Mouse (Mus musculus): ENCODE data around the gene Cisd3. TPM values are rescaled to one million over a fixed set of nuclear protein-coding genes. Genes with fewer than 3 reads are reported as not detected.

Cisd3 gene
- total RNA-seq, 1 experiment from 2014 or later, result 13.5 TPM

DNA sequence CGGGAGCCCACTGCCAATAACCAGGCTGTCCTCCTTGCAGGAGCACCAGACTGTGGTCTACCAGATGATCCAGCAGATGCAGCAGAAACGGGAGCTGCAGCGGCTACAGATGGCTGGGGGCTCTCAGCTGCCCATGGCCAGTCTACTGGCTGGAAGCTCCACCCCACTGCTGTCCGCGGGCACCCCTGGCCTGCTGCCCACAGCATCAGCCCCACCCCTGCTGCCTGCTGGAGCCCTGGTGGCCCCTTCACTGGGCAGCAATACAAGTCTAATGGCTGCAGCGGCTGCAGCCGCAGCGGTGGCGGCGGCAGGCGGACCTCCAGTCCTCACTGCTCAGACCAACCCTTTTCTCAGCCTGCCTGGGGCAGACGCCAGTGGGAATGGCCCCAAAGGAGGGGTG lies 5.2 kb upstream of the Cisd3 start:
- ATAC-seq (ENCODE audit: extremely low read depth, insufficient number of reproducible peaks, low FRiP score, poor library complexity, severe bottlenecking), result no peak

DNA sequence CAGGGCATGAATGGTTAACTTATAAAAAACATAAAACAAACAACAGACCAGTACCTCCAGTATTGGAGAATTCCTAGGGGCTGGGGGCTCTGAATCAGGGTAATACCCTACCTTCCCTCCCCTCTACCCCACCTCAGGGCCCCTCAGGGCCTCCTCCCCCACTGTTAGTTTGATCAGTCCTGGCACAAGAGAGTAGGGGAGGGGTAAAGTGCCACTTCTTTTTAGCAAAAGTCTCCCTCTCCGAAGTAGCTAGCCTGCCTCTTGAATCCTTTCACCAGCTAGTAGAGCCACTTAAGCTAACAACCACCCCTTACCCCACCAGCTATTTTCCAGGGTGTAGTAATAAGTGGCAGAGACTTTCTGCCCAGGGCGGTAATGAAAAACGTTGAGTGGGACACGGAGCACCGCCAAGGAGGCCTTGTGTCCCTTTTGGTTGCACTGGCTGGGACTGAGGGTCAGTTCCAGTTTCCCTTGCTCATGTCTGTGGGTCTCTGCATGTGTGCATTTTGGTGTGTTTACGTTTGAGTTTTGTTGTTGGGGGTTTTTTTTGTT lies 3.0 kb upstream of the Cisd3 start:
- ATAC-seq (ENCODE audit: extremely low read depth, insufficient number of reproducible peaks, low FRiP score, poor library complexity, severe bottlenecking), result no peak

DNA sequence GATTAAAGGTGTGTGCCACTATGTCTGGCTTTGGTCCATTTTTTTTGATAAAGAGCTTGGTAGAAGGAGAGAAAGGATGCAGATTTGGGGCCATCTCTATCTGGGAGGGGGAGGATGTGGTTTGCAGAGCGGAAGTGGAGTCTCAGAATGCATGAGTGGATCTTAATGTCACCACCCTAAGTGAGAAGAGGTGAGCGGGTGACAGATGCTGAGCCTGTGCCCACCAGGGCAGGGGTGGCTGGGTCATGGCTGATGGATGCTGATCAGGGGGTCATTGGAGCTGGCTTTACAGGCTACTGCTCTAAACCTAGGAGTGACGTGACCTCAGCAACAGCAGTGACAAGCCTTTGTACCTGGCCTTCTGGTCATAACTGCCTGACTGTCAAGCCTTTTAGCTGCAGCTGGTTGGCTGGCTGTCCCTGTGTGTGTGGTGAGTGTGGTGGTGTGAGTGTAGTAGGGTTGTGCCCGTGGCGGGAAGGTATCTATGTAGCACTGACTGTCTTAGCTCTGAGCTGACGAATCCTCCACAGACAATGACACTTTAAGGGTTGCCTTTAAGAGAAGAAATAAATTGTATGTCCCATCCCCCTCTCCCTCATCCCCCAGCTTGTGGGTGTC lies 1.5 kb upstream of the Cisd3 start:
- ATAC-seq (ENCODE audit: extremely low read depth, insufficient number of reproducible peaks, low FRiP score, poor library complexity, severe bottlenecking), result peak; percentile 66

DNA sequence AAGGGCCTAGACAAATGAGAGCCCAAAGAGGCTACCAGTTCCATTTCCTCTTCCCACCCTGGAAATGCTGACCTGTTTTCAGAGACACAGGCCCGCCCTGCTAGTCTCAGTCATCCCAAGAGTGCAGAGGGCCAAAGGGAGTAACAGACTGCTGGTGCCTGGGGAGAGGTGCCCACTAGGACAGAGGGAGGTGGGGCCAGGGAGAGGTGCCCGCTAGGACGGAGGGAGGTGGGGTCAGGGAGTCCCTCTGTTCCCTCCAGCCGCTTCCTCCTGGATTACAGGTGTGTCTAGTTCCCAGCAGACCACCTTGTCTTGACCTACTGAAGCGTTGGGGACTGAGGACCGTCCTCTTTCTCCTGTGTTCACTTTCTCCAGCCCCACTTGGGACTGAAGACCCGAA lies 860 bp upstream of the Cisd3 start:
- ATAC-seq (ENCODE audit: extremely low read depth, insufficient number of reproducible peaks, low FRiP score, poor library complexity, severe bottlenecking), result no peak

DNA sequence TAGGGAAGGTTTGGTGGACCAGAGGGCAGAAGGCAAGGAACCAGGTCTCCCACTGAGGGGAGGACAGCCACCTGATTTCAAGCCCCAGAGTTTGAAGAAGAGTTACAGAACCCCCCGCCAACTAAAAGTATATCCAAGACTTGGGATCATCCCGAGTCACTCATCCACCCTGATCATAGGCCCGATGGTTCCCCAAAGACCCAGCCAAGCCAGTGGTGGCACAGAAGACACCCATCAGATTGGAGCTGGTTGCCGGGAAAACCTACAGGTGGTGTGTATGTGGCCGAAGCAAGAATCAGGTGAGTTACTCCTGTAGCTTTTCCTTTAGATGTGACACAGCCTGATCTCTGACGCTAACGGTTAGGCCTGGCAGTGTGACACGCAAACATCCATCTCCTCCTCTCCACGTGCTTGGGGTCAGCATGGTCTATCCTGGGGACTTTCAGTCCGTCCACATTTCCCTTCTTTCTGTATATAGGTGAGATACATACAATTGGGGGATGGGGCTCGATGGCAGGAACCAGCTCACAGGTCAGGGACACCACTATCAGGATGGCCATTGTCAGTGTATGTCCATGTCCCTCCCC lies 789 bp downstream of the Cisd3 start:
- no peak for ATAC-seq (ENCODE audit: extremely low read depth, insufficient number of reproducible peaks, low FRiP score, poor library complexity, severe bottlenecking)

DNA sequence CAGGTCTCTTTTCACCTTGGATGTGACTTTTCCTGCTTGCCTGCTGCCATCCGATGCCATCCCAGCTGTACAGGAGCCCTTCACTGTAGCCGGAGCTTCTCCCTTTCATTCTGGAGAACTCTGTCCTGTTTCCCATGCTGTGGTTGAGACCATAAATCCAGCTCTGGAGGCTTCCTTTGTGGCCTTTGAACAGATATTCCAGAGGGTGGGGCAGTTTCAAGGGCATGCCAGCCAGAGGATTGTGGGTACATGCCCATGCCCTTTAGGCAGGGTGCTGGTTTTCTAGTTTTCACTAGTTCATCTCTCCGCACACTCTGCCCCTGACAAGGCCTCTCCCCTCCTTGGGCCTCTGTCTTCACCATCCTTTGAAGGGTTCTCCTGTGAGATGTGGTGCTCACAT lies 1.4 kb downstream of the Cisd3 start:
- no peak for ATAC-seq (ENCODE audit: extremely low read depth, insufficient number of reproducible peaks, low FRiP score, poor library complexity, severe bottlenecking)

DNA sequence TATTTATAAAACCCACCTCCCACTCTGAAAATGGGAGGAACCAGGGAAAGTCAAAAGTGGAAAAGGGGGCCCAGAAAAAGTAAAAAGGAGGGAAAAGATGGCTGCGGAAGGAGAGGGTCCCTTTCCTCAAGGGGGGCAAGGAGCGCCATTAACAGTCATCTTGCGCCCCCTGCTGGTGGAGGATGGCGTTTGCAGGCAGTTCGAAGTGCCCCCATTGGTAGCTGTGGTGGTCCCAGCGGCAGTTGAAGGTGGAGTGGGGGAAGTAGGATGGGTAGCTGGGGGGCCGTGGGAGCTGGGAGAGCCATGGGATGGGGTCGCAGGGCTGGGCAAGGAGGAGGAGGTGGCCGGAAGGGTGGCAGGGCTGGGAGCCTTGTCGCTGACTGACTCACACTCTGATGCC lies 4.2 kb downstream of the Cisd3 start:
- no peak for ATAC-seq (ENCODE audit: extremely low read depth, insufficient number of reproducible peaks, low FRiP score, poor library complexity, severe bottlenecking)

DNA sequence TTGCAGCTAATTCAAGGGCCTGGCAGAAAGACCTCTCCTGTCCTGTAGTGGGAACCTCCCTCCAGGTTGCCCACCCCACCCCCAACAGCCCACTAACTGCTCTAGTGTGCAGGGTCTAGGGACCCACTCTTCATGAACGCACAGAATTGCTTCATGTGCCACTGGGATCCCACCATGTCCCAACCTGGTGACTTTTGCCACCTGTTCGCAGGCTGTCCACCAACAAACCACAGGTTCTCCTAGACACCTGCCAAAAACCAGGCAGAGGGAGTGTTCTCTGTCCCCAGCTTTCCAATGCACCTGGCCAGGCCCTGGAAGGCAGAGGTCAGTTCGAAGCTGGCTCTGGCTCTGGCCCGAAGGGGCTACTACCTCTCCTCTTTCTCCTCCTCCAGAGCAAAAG lies 8.8 kb downstream of the Cisd3 start:
- no peak for ATAC-seq (ENCODE audit: extremely low read depth, insufficient number of reproducible peaks, low FRiP score, poor library complexity, severe bottlenecking)

DNA sequence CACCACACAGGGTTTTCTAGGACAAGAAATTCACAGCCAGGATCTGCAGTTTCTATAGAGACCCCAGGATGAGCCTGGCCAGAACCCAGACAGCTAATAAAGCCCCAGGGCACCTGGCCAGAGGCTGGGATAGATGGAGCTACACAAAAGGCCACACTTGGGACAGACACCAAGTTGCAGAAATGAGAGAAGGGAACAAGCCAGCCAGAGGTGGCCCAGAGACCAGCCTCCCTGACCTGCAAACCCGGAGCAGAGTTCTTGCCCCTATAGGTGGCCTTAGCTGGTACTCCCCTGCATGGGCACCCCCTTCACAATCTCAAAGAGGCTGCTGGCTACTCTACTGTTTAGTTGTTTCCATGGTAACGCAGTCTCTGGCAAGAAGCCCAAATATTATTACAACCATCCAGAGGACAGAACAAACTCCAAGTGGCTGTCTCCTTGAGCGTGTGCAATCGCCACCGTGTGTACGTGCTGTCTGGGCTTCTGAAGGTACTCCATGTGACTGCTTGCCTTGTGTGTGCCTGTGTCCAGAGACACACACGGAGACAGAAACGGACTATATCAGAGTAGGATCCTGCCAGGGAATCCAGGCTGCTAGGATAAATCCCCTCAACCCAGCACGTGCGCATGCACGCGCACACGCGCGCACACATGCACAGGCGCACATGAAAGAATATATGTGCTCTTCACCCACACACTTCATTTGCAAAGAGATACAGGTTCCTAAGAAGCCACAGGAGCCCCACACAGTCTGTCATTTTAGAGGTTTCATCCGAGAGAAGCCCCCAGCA lies 9.5 kb downstream of the Cisd3 start:
- no peak for ATAC-seq (ENCODE audit: extremely low read depth, insufficient number of reproducible peaks, low FRiP score, poor library complexity, severe bottlenecking)

DNA sequence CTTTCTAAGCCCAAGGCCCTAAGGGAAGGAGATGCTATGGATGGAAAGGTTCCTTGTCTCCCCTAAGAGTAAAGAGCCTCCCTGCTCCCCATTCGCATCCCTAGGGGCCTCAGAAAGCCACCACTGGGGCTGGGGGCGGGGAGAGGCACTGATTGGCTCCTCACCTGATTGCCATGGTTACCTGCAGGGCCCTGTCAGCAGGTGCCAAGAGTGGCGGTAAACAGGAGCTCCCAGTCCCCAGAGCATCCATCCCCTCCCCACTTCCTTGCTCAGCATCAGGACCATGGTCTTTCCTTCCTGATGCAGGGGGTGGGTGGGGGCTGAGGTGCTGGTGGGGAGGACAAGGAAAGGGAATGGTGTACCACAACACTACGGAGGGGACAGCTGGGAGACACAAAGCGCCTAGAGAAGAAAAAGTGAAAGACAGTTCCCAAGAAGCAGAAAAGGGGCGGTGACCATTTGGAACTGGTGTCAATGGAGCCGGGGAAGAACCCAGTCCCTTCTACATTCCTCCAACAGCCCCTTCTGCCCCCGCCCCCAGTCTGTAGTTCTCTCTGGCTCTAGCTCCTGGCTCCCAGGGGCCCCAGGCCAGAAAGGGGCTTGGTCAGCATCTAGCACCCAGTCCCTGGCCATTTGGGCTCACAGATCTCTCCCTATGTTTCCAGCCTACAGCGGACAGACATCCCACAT lies 10.2 kb downstream of the Cisd3 start:
- ATAC-seq (ENCODE audit: extremely low read depth, insufficient number of reproducible peaks, low FRiP score, poor library complexity, severe bottlenecking), result no peak

DNA sequence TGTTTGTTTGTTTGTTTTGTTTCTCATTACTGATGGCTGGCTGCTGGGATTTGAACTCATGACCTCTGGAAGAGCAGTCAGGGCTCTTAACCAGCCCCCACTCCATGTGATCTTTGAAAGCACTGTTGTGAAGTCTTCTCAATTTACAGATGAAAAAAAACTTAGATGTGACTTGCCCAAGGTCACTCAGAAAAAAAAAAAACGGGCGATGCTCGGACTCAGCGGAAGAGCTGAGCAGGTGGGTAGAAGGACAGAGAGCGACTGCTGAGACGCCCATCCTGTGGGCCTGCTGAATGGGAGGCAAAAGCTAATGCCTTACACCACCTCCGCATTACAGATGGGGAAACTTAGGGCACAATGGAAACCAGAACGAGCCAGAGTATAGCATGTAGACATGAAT lies 11.0 kb downstream of the Cisd3 start:
- no peak for ATAC-seq (ENCODE audit: extremely low read depth, insufficient number of reproducible peaks, low FRiP score, poor library complexity, severe bottlenecking)

DNA sequence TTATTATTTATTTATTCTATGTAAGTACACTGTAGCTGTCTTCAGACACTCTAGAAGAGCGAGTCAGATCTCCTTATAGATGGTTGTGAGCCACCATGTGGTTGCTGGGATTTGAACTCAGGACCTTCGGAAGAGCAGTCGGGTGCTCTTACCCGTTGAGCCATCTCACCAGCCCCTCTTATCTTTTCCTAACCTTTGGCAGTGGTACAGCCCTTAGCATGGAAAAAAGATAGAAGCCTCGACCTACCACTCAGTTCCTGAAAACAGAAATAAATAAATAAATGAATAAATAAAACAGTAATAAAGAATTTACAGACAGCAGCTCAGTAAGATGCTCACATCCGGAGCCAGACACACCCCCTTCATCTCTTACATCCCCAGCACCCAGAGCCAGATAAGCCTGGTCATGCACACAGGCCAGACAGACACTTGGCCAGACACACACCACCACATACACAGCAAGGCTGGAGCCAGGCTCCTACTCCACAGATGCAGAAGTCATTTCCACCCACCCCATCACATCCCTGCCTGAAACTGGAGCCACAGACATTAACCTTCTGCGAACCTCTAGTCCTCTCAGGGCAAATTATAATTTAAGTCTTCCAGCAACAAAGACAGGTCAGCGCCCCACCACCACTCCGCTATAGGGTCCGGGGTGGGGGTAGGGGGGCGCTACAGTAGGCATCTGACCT lies 11.7 kb downstream of the Cisd3 start:
- ATAC-seq (ENCODE audit: extremely low read depth, insufficient number of reproducible peaks, low FRiP score, poor library complexity, severe bottlenecking), result no peak

DNA sequence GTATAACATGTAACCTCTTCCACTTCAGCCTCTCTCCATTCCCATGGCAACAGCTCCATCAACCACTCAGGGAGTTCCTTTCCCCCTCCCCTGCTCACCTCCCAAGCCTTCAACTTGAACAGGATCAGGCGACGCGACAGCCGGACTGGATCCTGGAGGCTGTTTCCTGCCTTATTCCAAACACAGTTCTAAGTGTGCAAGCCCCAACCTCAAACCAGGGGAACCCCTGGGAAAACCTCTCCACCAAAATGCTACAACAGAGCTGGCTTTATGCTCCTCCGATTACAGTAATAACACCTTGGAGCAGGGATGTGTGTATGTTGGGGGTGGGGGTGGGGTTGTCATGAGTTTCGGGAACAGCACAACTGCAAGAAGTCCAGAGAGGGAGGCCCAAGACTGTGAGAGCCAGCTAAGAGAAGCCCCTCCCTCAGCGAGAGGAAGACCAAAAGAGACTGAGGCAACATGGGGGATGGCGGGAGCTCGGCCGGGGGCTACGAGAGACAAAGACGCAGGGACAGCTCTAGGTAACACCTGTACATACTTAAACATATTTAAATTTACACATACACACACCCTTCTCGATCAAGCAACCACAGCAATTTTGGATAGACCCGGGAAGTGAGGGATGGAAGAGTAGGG lies 12.4 kb downstream of the Cisd3 start:
- ATAC-seq (ENCODE audit: extremely low read depth, insufficient number of reproducible peaks, low FRiP score, poor library complexity, severe bottlenecking), result no peak

DNA sequence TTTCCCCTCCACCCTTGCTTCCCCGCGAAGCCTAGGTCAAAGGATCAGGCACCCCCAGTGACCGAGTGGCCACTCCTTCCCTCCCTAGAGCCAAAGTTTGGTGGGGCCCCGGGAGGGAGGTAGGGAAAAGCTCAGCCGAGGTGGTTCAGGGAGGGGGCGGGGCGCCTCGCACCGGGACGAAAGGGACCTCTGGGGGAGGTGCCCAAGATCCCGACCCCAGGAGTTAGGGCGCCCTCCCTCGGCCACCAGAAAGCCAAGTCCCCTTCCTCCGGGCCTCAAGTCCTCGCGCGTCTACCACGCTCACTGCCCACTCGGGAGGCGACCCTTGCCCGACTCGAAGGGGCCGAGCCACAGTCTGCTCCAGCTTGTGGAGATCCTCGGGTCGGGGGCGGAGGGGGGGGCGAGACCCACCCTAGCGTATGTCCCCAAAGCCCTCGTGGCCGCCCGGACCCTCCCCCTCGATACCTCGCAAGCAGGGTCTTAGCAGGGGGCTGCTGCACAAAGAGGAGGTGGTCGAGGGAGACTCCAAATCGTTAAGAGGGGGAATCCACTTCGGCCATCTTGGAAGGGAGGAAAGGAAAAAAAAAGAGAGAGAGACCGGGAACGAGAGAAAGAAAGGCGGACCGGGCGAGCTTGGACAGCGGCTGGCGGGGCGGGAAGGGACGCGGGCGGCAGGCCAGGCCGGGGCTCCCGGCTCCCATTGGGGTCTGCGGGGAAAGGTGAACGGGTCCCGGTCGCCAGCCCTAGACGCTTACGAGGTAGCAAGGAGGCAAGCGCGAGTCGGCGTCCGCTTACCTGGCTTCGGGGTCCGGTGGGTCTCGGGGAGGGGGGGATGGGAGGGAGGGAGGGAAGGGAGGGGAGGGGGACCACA lies 13.3 kb downstream of the Cisd3 start:
- ATAC-seq (ENCODE audit: extremely low read depth, insufficient number of reproducible peaks, low FRiP score, poor library complexity, severe bottlenecking), result no peak

DNA sequence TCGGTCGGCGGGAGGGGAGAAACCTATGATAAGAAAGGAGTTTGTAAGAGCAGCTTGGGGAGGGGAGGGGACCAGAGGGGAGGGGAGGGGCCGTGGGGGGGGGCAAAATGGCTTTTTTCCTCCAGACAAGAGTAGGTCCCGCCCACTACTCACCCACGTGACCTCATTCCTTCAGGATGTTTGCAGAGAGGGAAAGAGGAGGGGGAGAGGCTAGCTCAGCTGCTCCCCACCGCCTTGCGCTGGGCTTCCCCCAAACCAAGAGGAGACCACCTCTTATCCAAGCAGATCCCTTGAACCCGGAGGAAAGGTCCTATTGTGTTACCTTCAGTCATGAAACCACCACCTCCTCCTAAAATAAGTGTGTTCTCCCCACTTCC lies 14.0 kb downstream of the Cisd3 start:
- ATAC-seq (ENCODE audit: extremely low read depth, insufficient number of reproducible peaks, low FRiP score, poor library complexity, severe bottlenecking), result no peak

DNA sequence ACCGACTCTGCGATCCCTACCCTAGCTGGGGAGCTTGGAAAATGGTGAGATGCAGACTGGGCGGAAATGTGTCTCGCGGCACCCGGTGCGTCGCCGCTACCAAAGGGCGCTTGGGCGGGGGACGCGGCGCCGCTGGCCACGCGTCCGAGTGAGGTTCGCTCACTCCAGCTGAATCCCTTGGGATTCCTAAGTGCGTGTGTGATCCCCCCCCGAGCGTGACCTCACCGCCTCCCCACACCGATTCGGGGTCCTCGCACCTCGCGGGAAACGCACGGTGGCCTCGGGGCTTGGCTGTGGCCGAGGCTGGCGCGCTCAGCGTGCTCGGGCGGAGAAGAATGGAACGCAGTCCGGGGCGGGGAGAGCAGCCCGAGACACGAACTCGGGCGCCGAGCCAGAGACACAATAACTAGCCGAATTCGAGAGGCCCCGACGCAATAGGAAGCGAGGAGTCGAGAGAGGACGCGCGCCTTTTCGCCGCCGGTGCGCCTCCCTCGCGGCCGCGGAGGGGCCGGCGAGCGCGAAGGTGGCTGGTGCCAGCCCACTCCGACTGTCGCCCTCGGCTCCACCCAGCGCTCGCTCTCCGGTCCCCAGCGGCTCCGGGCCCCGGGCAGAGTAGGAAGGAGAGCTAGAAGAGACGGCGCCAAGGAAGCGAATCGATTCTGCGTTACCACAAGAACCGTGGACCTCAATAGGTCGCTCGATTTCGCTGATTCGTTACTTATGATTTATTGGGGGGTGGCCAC lies 14.5 kb downstream of the Cisd3 start, which contains the start of gene Pcgf2:
Pcgf2 (minus strand) TSS at position 495 of the 743 bp plus-strand sequence.
- no peak for ATAC-seq (ENCODE audit: extremely low read depth, insufficient number of reproducible peaks, low FRiP score, poor library complexity, severe bottlenecking)

Measured in neutrophil, adult 5-6 weeks (primary cell).